Mouse (Mus musculus) frontal cortex, postnatal 36 days (tissue): ENCODE measurements around the gene Ambp.
A peak's percentile ranks its signal among the peaks of the same experiment; 100 is the strongest.

Experiments
- DNase-seq, 2 experiments: peaks; one replicate each; pipeline ENCODE4 v3.0.0; 2022; ENCODE audit warnings: low spot score in 2 of 2

Ambp gene

GRCm38 (mm10) chr4:63154699-63155098 lies at the start of gene Ambp:
Gene Ambp (minus strand): TSS chr4:63154799.
- DNase-seq = no peak

GRCm38 (mm10) chr4:63203874-63204273 lies 49.3 kb upstream of the Ambp start:
- DNase-seq = no peak

- no peak for DNase-seq
Observed at GRCm38 (mm10) chr4:63199366-63199765, 44.8 kb upstream of the Ambp start.

GRCm38 (mm10) chr4:63194366-63194765 lies 39.8 kb upstream of the Ambp start:
- no peak for DNase-seq

GRCm38 (mm10) chr4:63191641-63192040 lies 37.0 kb upstream of the Ambp start:
- DNase-seq = no peak

GRCm38 (mm10) chr4:63186281-63186870 lies 31.8 kb upstream of the Ambp start:
- DNase-seq = no peak

GRCm38 (mm10) chr4:63181556-63181955 lies 27.0 kb upstream of the Ambp start:
- peak; percentile 56 to 76 for DNase-seq

- no peak for DNase-seq
Observed at GRCm38 (mm10) chr4:63171969-63172685, 17.5 kb upstream of the Ambp start, which contains the start of gene Kif12. Gene Kif12 (minus strand): TSS chr4:63172131.

- DNase-seq = no peak
Observed at GRCm38 (mm10) chr4:63171122-63171521, 16.5 kb upstream of the Ambp start.

GRCm38 (mm10) chr4:63170061-63170460 lies 15.5 kb upstream of the Ambp start:
- DNase-seq = no peak

GRCm38 (mm10) chr4:63166323-63166722 lies 11.7 kb upstream of the Ambp start:
- no peak for DNase-seq

- DNase-seq = no peak
Observed at GRCm38 (mm10) chr4:63165636-63166035, 11.0 kb upstream of the Ambp start.

GRCm38 (mm10) chr4:63158961-63159592 lies 4.5 kb upstream of the Ambp start:
- DNase-seq = peak; percentile 79 to 82

- no peak for DNase-seq
Observed at GRCm38 (mm10) chr4:63158192-63158591, 3.6 kb upstream of the Ambp start.

- DNase-seq = no peak
Observed at GRCm38 (mm10) chr4:63156726-63157634, 2.4 kb upstream of the Ambp start.

GRCm38 (mm10) chr4:63155596-63155995 lies 997 bp upstream of the Ambp start:
- no peak for DNase-seq

- DNase-seq = no peak
Observed at GRCm38 (mm10) chr4:63154028-63154427, 571 bp downstream of the Ambp start.

- peak in 1 of 2 experiments; percentile 3 for DNase-seq
Observed at GRCm38 (mm10) chr4:63151127-63151526, 3.5 kb downstream of the Ambp start.

- no peak for DNase-seq
Observed at GRCm38 (mm10) chr4:63147268-63147667, 7.3 kb downstream of the Ambp start.

- no peak for DNase-seq
Observed at GRCm38 (mm10) chr4:63129891-63130624, 24.5 kb downstream of the Ambp start.

GRCm38 (mm10) chr4:63124861-63125466 lies 29.6 kb downstream of the Ambp start:
- DNase-seq = no peak
